Mouse (Mus musculus): ENCODE results near the gene Med13l. TPM values are rescaled to one million over a fixed set of nuclear protein-coding genes. Genes with fewer than 3 reads are reported as not detected.

Gene Med13l
- total and polyA plus RNA-seq, 2 experiments: 4.2 to 5.0 TPM

DNA sequence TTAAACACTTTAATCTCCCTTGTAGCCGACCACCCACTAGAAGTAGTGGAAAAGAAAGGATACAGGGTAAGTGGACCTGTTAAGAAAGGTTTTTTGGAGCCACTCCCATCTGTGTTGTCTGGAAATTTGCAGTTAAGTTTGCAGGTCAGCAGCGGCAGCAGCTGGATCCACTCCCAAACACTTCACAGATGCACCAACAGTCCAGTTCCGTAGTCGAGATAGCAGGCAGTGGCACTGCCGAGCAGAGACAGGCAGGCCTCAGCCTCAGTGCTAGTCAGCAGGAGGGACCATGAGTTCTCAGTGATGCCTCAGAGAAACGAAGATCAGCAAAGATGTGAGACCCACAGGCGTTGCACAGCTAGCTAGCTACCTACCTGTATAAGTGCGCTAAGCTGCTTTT, 104.5 kb downstream of the Med13l start:
- no peaks in the 10 kb centered on the region for H3K27me3 ChIP-seq (ENCODE audit: control insufficient read depth, insufficient read depth, low read length)
- no peak overlapping the region for H3K27ac ChIP-seq (replicated peaks; ENCODE audit: insufficient read depth, low read depth, low read length)
- no peak for TF ChIP-seq CTCF (IDR thresholded peaks at IDR 0.05; ENCODE audit: low read depth, low read length)
- no peak for TF ChIP-seq POLR2A (IDR thresholded peaks at IDR 0.05; ENCODE audit: extremely low read depth, insufficient read depth, low read length)
- no peak overlapping the region for H3K4me3 ChIP-seq (ENCODE audit: insufficient read depth, low read depth, low read length)
- peaks cover 22% of the 10 kb centered on the region; the same call in 1 of the 2 replicates for H3K79me2 ChIP-seq (ENCODE audit: control insufficient read depth, insufficient read depth, low read length)
- no peaks in the 10 kb centered on the region for H3K36me3 ChIP-seq (ENCODE audit: control insufficient read depth, insufficient read depth, low read length)
- peaks cover 5% of the 10 kb centered on the region for H3K4me1 ChIP-seq (ENCODE audit: control insufficient read depth, insufficient read depth, low read length)
- no peak overlapping the region for H3K9ac ChIP-seq (ENCODE audit: low read depth, low read length)
- 92% methylated on average over 8 of the region's 8 CpGs for WGBS
- no peak for DNase-seq (ENCODE audit: extremely low read depth, low read depth, low spot score)

- Histone ChIP-seq H3K9ac (ENCODE audit: low read depth, low read length) (no peak overlapping the region), H3K4me3 (ENCODE audit: insufficient read depth, low read depth, low read length) (no peak overlapping the region), H3K27ac (replicated peaks; ENCODE audit: insufficient read depth, low read depth, low read length) (no peak overlapping the region), H3K36me3 (ENCODE audit: control insufficient read depth, insufficient read depth, low read length) (peaks cover 2% of the 10 kb centered on the region; the same call in 1 of the 2 replicates), H3K27me3 (ENCODE audit: control insufficient read depth, insufficient read depth, low read length) (no peaks in the 10 kb centered on the region), H3K79me2 (ENCODE audit: control insufficient read depth, insufficient read depth, low read length) (peaks cover 22% of the 10 kb centered on the region; the same call in 1 of the 2 replicates), H3K4me1 (ENCODE audit: control insufficient read depth, insufficient read depth, low read length) (peaks cover 5% of the 10 kb centered on the region)
- no peak for DNase-seq (ENCODE audit: extremely low read depth, low read depth, low spot score)
- TF ChIP-seq CTCF (IDR thresholded peaks at IDR 0.05; ENCODE audit: low read depth, low read length) (no peak), POLR2A (IDR thresholded peaks at IDR 0.05; ENCODE audit: extremely low read depth, insufficient read depth, low read length) (no peak)
- WGBS: 88% methylated on average over 25 of the region's 25 CpGs
Measured at GRCm38 (mm10) chr5:118666437-118667207, 106.1 kb downstream of the Med13l start.

DNA sequence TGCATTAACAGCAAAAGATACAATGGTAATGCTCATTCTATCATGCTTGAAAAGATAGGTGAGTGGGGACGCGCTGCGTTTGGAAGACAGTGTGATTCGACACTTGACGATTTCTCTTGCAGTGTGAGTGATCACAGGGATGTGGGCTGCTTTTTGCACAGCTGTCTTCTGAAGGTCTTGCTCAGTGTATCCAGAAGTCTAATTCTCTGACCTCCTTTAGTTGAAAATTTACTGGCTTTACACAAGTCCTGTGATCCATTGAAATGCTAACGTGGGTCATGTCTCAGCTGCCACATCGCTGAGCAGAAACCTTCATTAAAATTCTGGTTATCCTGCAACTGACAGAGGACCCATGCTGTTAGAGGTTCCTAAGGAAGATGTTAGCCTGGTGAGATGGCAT, 107.4 kb downstream of the Med13l start:
- no peak for TF ChIP-seq POLR2A (IDR thresholded peaks at IDR 0.05; ENCODE audit: extremely low read depth, insufficient read depth, low read length)
- TF ChIP-seq CTCF (IDR thresholded peaks at IDR 0.05; ENCODE audit: low read depth, low read length): no peak

GRCm38 (mm10) chr5:118668931-118669330, 108.5 kb downstream of the Med13l start:
- Histone ChIP-seq H3K79me2 (ENCODE audit: control insufficient read depth, insufficient read depth, low read length) (peaks cover 22% of the 10 kb centered on the region; the same call in 1 of the 2 replicates), H3K4me1 (ENCODE audit: control insufficient read depth, insufficient read depth, low read length) (peaks cover 2% of the 10 kb centered on the region; the same call in 1 of the 2 replicates), H3K27me3 (ENCODE audit: control insufficient read depth, insufficient read depth, low read length) (no peaks in the 10 kb centered on the region), H3K9ac (ENCODE audit: low read depth, low read length) (no peak overlapping the region), H3K4me3 (ENCODE audit: insufficient read depth, low read depth, low read length) (no peak overlapping the region), H3K36me3 (ENCODE audit: control insufficient read depth, insufficient read depth, low read length) (peaks cover 2% of the 10 kb centered on the region; the same call in 1 of the 2 replicates), H3K27ac (replicated peaks; ENCODE audit: insufficient read depth, low read depth, low read length) (no peak overlapping the region)
- WGBS: 25% methylated on average over 2 of the region's 2 CpGs
- TF ChIP-seq POLR2A (IDR thresholded peaks at IDR 0.05; ENCODE audit: extremely low read depth, insufficient read depth, low read length) (no peak), CTCF (IDR thresholded peaks at IDR 0.05; ENCODE audit: low read depth, low read length) (no peak)
- no peak for DNase-seq (ENCODE audit: extremely low read depth, low read depth, low spot score)

More for the DNA sequence above, 107.4 kb downstream of the Med13l start:
- H3K9ac ChIP-seq (ENCODE audit: low read depth, low read length): no peak overlapping the region
- WGBS: 80% methylated on average over 7 of the region's 7 CpGs
- H3K36me3 ChIP-seq (ENCODE audit: control insufficient read depth, insufficient read depth, low read length): peaks cover 2% of the 10 kb centered on the region; the same call in 1 of the 2 replicates
- peaks cover 22% of the 10 kb centered on the region; the same call in 1 of the 2 replicates for H3K79me2 ChIP-seq (ENCODE audit: control insufficient read depth, insufficient read depth, low read length)
- no peak for DNase-seq (ENCODE audit: extremely low read depth, low read depth, low spot score)
- H3K27ac ChIP-seq (replicated peaks; ENCODE audit: insufficient read depth, low read depth, low read length): no peak overlapping the region
- peaks cover 7% of the 10 kb centered on the region for H3K4me1 ChIP-seq (ENCODE audit: control insufficient read depth, insufficient read depth, low read length)
- no peak overlapping the region for H3K4me3 ChIP-seq (ENCODE audit: insufficient read depth, low read depth, low read length)
- no peaks in the 10 kb centered on the region for H3K27me3 ChIP-seq (ENCODE audit: control insufficient read depth, insufficient read depth, low read length)

DNA sequence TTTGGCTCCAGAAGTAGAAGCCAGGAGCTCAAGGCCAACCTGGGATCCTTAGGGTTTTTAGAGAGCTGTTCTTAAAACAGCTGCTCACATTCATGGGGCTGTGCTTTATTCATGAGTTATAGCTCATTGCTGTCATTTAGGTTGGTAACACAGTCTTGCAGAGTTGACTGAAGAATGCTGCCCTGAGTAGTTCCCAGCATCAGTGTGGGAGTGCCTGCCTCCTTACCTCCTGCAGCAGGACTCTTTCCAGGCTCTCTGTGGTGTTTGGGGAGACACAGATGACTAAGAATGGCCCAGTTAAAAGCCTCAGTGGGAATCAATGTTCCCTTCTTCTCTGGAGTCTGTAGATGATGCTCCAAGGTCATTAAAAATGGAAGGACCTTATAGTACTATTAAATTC, 111.6 kb downstream of the Med13l start:
- no peak for DNase-seq (ENCODE audit: extremely low read depth, low read depth, low spot score)
- no peaks in the 10 kb centered on the region for H3K27me3 ChIP-seq (ENCODE audit: control insufficient read depth, insufficient read depth, low read length)
- H3K79me2 ChIP-seq (ENCODE audit: control insufficient read depth, insufficient read depth, low read length): peaks cover 12% of the 10 kb centered on the region; the same call in 1 of the 2 replicates
- TF ChIP-seq POLR2A (IDR thresholded peaks at IDR 0.05; ENCODE audit: extremely low read depth, insufficient read depth, low read length): no peak
- no peak for TF ChIP-seq CTCF (IDR thresholded peaks at IDR 0.05; ENCODE audit: low read depth, low read length)
- H3K9ac ChIP-seq (ENCODE audit: low read depth, low read length): no peak overlapping the region
- H3K36me3 ChIP-seq (ENCODE audit: control insufficient read depth, insufficient read depth, low read length): peaks cover 2% of the 10 kb centered on the region; the same call in 1 of the 2 replicates
- H3K27ac ChIP-seq (replicated peaks; ENCODE audit: insufficient read depth, low read depth, low read length): no peak overlapping the region
- peaks cover 8% of the 10 kb centered on the region; the same call in 1 of the 2 replicates for H3K4me1 ChIP-seq (ENCODE audit: control insufficient read depth, insufficient read depth, low read length)
- no peak overlapping the region for H3K4me3 ChIP-seq (ENCODE audit: insufficient read depth, low read depth, low read length)

DNA sequence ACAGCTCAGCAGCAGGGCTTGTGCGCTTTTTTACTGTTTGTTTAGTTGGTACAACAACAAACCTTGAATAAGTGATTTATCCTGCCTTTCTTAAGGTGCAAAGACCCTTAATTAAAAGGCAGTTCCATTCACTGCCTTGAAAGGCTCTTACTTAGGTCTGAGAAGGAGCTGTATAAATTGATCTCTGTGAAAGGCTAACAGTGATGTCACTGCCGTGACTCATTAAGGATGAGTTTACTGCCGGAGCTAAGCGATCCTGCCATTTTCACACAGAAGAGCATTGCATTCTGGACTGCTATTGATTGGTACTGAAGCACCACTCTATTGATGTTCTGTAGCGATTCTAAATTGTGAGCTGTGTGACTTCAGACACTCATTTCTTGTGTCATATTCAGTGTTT, 113.4 kb downstream of the Med13l start:
- no peak for TF ChIP-seq POLR2A (IDR thresholded peaks at IDR 0.05; ENCODE audit: extremely low read depth, insufficient read depth, low read length)
- no peak for TF ChIP-seq CTCF (IDR thresholded peaks at IDR 0.05; ENCODE audit: low read depth, low read length)
- Histone ChIP-seq H3K9ac (ENCODE audit: low read depth, low read length) (no peak overlapping the region), H3K27me3 (ENCODE audit: control insufficient read depth, insufficient read depth, low read length) (no peaks in the 10 kb centered on the region), H3K27ac (replicated peaks; ENCODE audit: insufficient read depth, low read depth, low read length) (no peak overlapping the region), H3K4me3 (ENCODE audit: insufficient read depth, low read depth, low read length) (no peak overlapping the region), H3K4me1 (ENCODE audit: control insufficient read depth, insufficient read depth, low read length) (peaks cover 8% of the 10 kb centered on the region; the same call in 1 of the 2 replicates), H3K79me2 (ENCODE audit: control insufficient read depth, insufficient read depth, low read length) (peaks cover 10% of the 10 kb centered on the region), H3K36me3 (ENCODE audit: control insufficient read depth, insufficient read depth, low read length) (peaks cover 2% of the 10 kb centered on the region; the same call in 1 of the 2 replicates)
- peak; percentile 33 for DNase-seq (ENCODE audit: extremely low read depth, low read depth, low spot score)
- WGBS: 15% methylated on average over 5 of the region's 5 CpGs

Measured in liver, adult 2 months (tissue).